Mouse (Mus musculus) yolk sac, embryonic 10.5 days (tissue): ENCODE results near the gene Urad.

Source experiments
- DNase-seq: peaks from one replicate; pipeline ENCODE4 v3.0.0-alpha.2; 2017; ENCODE audit warnings: low spot score

Urad gene

DNA sequence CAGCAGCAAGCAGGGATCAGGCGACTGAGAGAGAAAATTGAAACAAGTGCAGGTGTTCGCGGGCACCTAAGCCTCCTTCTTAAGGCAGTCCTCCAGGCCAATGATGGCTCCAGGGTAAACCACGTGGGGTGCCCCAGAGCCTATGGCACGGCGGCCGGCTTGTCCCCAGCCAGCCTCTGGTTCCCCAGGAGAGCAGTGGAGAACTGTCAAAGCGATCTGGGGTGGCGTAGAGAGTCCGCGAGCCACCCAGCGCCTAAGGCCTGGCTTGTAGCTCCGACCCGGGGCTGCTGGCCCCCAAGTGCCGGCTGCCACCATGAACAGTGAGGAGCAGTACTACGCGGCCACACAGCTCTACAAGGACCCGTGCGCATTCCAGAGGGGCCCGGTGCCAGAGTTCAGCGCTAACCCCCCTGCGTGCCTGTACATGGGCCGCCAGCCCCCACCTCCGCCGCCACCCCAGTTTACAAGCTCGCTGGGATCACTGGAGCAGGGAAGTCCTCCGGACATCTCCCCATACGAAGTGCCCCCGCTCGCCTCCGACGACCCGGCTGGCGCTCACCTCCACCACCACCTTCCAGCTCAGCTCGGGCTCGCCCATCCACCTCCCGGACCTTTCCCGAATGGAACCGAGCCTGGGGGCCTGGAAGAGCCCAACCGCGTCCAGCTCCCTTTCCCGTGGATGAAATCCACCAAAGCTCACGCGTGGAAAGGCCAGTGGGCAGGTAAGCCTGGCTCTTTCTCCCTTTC, 52.1 kb downstream of the Urad start, which contains the start of gene Pdx1:
TSS of gene Pdx1 (plus strand) at position 34 of the 747 bp plus-strand sequence.
- DNase-seq: no peak

DNA sequence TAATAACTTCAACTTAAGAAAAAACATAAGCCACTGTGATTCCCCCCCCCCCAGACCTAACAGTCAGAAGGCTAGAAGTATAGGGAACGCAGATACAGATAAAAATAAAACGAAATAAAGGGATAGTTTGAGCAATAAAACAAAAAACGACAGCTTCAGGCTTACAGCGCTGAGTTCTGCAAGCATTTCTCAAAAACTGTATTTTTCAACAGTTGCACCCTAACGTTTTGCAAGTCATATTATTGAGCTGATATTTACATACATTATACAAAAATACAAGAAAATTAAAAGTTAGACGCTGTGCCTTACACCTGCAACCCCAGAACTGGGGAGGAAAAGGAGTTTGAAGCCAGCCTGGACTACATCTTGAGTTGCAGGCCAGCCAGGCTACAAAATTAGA, 52.9 kb downstream of the Urad start:
- DNase-seq: no peak

GRCm38 (mm10) chr5:147268728-147269127, 53.5 kb downstream of the Urad start:
- DNase-seq: no peak

DNA sequence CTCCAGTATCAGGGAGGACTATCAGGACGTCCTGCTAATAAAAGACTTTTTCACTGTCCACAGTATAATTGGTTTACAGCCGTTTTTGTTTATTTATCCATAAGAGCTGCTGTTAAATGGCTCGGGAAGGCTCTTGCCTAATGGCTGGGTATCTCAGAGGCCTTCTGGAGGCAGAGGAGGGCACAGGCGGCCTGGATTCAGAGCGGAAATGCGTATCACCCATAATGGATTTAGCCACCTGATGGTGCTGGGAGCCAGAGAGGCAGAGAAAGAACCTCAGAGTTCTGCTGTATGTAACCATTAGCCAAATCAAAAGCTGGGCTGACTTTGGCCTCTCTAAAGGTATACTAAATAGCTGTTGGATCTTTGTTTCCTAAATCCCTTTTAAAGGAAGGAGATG, 54.8 kb downstream of the Urad start:
- no peak for DNase-seq
